Mouse (Mus musculus) bone marrow, adult 2 months (tissue): ENCODE results near the gene Hps1.

Experiments
- CTCF ChIP-seq: fragments of 200-500 bp; IDR thresholded peaks from 2 replicates; pipeline ENCODE4 v1.5.1; 2011; ENCODE audit warnings: low read length, control low read depth; ENCODE audit not compliant: control insufficient read depth, insufficient read depth
- POLR2A ChIP-seq: fragments of 200-500 bp; IDR thresholded peaks from 2 replicates; pipeline ENCODE4 v1.6.1; 2011; ENCODE audit warnings: low read depth, mild to moderate bottlenecking, control low read depth, low read length, borderline replicate concordance; ENCODE audit not compliant: control insufficient read depth

DNA sequence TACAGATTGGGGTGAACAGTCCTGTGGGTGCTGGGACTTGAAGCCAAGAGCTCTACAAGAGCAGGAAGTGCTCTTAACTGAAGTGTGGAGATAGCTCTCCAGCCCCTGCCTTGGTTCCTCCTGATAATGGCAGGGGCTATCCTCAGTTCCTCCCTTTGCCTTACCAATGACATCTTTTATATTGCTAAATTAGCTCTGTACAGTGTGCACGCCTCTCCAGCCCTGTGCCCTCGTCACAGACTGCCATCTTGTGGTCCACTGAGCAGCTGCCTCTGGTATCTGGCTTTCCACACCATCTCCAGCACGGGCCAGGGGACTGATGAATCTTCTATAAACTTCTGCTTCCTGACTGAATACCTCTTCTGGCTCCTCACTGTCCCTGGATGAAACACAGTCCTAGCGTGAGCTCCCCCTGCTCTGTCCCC lies 35.6 kb downstream of the Hps1 start:
- TF ChIP-seq CTCF (peak; percentile 56), POLR2A (no peak)
